Mouse (Mus musculus) heart, embryonic 10.5 days (tissue): ENCODE data around the gene Cnot3. TPM values are rescaled to one million over a fixed set of nuclear protein-coding genes. Genes with fewer than 3 reads are reported as not detected.

ENCODE experiments used
- DNase-seq: peaks from one replicate; pipeline ENCODE4 v3.0.0-alpha.2; 2017; ENCODE audit warnings: low spot score
- H3K27ac ChIP-seq: fragments of 300-500 bp; sonication (generic); 2 replicates; pipeline ENCODE4 v1.5.1; 2016; ENCODE audit warnings: mild to moderate bottlenecking
- H3K27me3 ChIP-seq: fragments of 300-500 bp; sonication (generic); 2 replicates; pipeline ENCODE4 v1.6.1; 2016; ENCODE audit warnings: mild to moderate bottlenecking; ENCODE audit not compliant: poor library complexity, insufficient read depth, severe bottlenecking
- H3K36me3 ChIP-seq: fragments of 300-500 bp; sonication (generic); 2 replicates; pipeline ENCODE4 v1.6.1; 2016; ENCODE audit warnings: mild to moderate bottlenecking, moderate library complexity
- H3K4me1 ChIP-seq: fragments of 300-500 bp; sonication (generic); 2 replicates; pipeline ENCODE4 v1.6.1; 2016; ENCODE audit warnings: mild to moderate bottlenecking
- H3K4me3 ChIP-seq: fragments of 300-500 bp; sonication (generic); 2 replicates; pipeline ENCODE4 v1.5.1; 2016; ENCODE audit warnings: mild to moderate bottlenecking, moderate library complexity
- H3K9me3 ChIP-seq: fragments of 300-500 bp; sonication (generic); 2 replicates; pipeline ENCODE4 v1.6.1; 2016; ENCODE audit warnings: mild to moderate bottlenecking, moderate library complexity
- WGBS: fragments of 180-500 bp; shearing (Covaris S2); methylation state at CpG from one replicate; pipeline ENCODE4 v1.1.7; 2016; 5-methylcytosine and 5-hydroxymethylcytosine counted together
- polyA plus RNA-seq: library from polyadenylated mRNA; unstranded; fragments of >200 nt; fragmentation: Nextera tagmentation; extraction: Ambion mirVana; gene quantifications from 2 replicates; pipeline ENCODE4 v1.2.1, GENCODE M21; 2016

The Cnot3 gene
- polyA plus RNA-seq, 1 experiment from 2014 or later = 56.4 TPM

- Histone ChIP-seq H3K36me3 (peaks cover 29% of the 10 kb centered on the region), H3K4me3 (peak within 1 kb of the TSS; percentile 87), H3K27ac (peak within 1 kb of the TSS; percentile 94), H3K4me1 (peaks cover 6% of the 10 kb centered on the region; the same call in 1 of the 2 replicates), H3K27me3 (no peaks in the 10 kb centered on the region), H3K9me3 (no peaks in the 10 kb centered on the region)
- under 1% methylated on average over 32 of the region's 32 CpGs for WGBS
- peak; percentile 96 for DNase-seq
These were observed 27.6 kb upstream of the Cnot3 start, which contains the start of gene Ndufa3 for GRCm38 (mm10) chr7:3617242-3617995. Gene Ndufa3, plus strand, starts transcription at chr7:3617373.

DNA sequence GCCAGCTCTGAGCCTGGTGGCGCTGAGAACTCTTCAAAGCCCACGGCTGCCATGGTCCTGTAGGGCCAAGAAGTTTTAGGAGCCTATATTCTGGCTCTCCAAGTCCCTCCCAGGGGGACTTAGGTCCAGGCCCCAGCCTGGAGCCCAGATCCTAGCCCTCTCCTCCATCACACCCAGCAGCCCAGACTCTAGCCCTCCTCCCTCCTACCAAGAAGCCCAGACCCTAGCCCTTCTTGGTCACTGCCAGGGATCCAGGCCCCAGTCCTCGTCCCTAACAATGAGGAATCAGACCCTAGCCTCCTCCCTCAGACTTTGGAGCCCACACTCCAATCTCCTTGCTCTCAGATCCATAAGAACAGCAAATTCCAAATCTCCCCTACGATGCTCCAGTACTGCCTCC, 16.0 kb upstream of the Cnot3 start:
- H3K27ac ChIP-seq = peak overlapping the region; percentile 91
- whole genome bisulfite sequencing = 28% methylated on average over 4 of the region's 4 CpGs
- no peak for DNase-seq
- no peaks in the 10 kb centered on the region for H3K9me3 ChIP-seq
- H3K4me1 ChIP-seq = peaks cover 18% of the 10 kb centered on the region
- no peaks in the 10 kb centered on the region for H3K27me3 ChIP-seq
- H3K36me3 ChIP-seq = peaks cover 47% of the 10 kb centered on the region
- peak overlapping the region; percentile 78 for H3K4me3 ChIP-seq

DNA sequence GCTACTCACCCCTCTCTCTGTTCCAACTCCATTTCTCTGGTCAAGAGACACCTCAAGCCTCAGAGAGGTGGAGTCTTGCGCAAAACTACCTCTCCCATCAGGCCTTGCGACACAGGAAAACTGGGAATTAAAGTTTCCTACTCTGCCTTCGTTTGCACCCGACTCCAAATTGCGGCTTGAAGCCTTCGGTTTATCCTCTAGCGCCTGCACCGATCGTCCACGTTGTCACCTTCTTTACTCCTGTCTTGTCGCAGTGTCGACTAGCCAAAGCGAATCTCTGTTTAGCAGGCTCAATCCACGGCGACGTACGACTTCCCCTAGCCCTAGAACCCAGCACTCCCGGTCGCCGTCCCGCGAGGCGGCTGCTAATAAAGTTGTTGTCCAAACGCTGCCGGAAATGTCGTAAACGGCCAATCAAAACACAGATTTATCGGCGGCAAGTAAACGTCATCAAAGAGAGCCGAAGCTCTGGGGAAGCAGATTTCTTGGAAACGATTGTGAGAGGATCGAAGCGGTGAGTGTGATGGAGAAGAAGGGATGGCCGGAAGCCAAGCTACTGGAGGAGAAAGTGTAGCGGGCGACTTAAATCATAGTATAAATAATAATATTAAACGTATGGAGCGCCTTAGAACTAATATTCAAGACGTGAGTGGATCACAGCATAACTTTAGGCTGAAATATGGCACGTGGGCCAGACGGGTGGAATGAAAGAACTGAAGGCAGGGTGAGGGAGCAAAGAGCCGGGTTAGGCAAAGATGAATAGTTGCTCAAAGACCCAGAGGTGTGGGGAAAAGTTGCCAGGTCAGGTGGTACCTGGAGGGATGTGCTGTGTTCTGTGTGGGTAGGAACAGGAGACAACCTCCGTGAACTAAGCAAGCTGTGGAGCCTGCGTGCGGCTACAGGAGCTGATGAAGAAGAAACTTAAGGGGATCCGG, 15.3 kb upstream of the Cnot3 start, which contains the start of the genes Tfpt and Prpf31:
Gene Tfpt (minus strand): TSS at position 387 of the 935 bp plus-strand sequence.
Gene Prpf31 (plus strand): TSS at position 443 of the 935 bp plus-strand sequence.
- Histone ChIP-seq H3K27me3 (no peaks in the 10 kb centered on the region), H3K27ac (peak within 1 kb of the TSS; percentile 91), H3K4me1 (peaks cover 18% of the 10 kb centered on the region), H3K9me3 (no peaks in the 10 kb centered on the region), H3K36me3 (peaks cover 47% of the 10 kb centered on the region), H3K4me3 (peak within 1 kb of the TSS; percentile 78)
- 1% methylated on average over 47 of the region's 47 CpGs for WGBS
- peak; percentile 96 for DNase-seq

DNA sequence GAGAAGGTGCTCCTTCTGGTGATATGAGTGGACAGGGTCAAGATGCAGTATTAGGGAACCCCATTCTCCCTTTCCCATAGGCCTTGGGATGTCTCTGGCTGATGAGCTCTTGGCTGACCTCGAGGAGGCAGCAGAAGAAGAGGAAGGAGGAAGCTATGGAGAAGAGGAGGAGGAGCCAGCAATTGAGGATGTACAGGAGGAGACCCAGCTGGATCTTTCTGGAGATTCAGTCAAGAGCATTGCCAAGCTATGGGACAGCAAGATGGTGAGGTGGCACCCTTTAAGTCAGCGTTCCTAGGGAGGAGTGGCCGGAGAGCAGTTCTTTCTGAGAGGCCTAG, 14.6 kb upstream of the Cnot3 start:
- 47% methylated on average over 3 of the region's 3 CpGs for WGBS
- Histone ChIP-seq H3K4me1 (peaks cover 18% of the 10 kb centered on the region), H3K4me3 (peak overlapping the region; percentile 78), H3K27me3 (no peaks in the 10 kb centered on the region), H3K36me3 (peaks cover 50% of the 10 kb centered on the region), H3K27ac (peak overlapping the region; percentile 91), H3K9me3 (no peaks in the 10 kb centered on the region)
- no peak for DNase-seq

GRCm38 (mm10) chr7:3643412-3643811, 1.7 kb upstream of the Cnot3 start:
- no peaks in the 10 kb centered on the region for H3K27me3 ChIP-seq
- H3K4me3 ChIP-seq = no peak overlapping the region
- no peak overlapping the region for H3K27ac ChIP-seq
- peaks cover 22% of the 10 kb centered on the region for H3K4me1 ChIP-seq
- peaks cover 39% of the 10 kb centered on the region for H3K36me3 ChIP-seq
- DNase-seq = no peak
- 65% methylated on average over 5 of the region's 5 CpGs for WGBS
- H3K9me3 ChIP-seq = no peaks in the 10 kb centered on the region

GRCm38 (mm10) chr7:3643843-3644242, 1.2 kb upstream of the Cnot3 start:
- Histone ChIP-seq H3K36me3 (peaks cover 36% of the 10 kb centered on the region), H3K9me3 (no peaks in the 10 kb centered on the region), H3K27me3 (no peaks in the 10 kb centered on the region), H3K4me3 (peak overlapping the region; percentile 98), H3K4me1 (peaks cover 23% of the 10 kb centered on the region), H3K27ac (0 out of 2 replicates have a peak overlapping the region, but pooled peaks have one; percentile 2)
- 24% methylated on average over 9 of the region's 9 CpGs for WGBS
- no peak for DNase-seq

GRCm38 (mm10) chr7:3644348-3644671, 758 bp upstream of the Cnot3 start:
- Histone ChIP-seq H3K27me3 (no peaks in the 10 kb centered on the region), H3K27ac (peak overlapping the region; percentile 98; the same call in 1 of the 2 replicates), H3K36me3 (peaks cover 35% of the 10 kb centered on the region), H3K9me3 (no peaks in the 10 kb centered on the region), H3K4me1 (peaks cover 26% of the 10 kb centered on the region), H3K4me3 (peak overlapping the region; percentile 98)
- DNase-seq = no peak
- under 1% methylated on average over 11 of the region's 11 CpGs for WGBS

DNA sequence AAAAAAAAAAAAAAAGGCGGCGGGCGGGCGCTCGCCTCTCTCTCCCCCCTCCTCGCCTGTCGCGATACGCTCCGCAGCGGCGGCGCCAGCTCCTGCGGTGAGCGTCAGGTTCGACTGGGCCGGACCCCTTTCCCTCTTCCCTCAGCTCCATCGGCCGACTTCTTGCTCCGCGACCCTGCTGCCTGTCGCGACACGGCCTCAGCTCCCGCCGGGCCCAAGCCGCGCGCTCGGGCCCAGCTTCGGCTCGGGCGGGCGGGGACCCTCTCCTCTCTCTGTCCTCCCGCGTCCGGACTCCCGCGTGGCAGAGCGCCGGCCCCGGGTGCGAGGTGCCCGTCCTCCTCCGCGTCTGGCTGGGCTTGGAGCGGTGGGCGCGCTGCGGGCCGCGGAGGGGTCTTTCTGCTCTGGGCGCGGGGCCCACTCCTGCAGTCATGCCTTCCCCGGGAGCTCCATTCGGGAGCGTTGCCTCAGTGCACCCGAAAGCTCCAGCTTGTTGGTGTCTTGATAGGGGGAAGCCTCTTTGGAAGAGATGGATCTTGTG, 489 bp downstream of the Cnot3 start:
- peaks cover 33% of the 10 kb centered on the region for H3K36me3 ChIP-seq
- peaks cover 29% of the 10 kb centered on the region for H3K4me1 ChIP-seq
- no peaks in the 10 kb centered on the region for H3K9me3 ChIP-seq
- under 1% methylated on average over 45 of the region's 58 CpGs for WGBS
- peak overlapping the region; percentile 98 for H3K4me3 ChIP-seq
- no peak for DNase-seq
- no peaks in the 10 kb centered on the region for H3K27me3 ChIP-seq
- H3K27ac ChIP-seq = peak overlapping the region; percentile 98

GRCm38 (mm10) chr7:3646188-3646587, 1.1 kb downstream of the Cnot3 start:
- Histone ChIP-seq H3K9me3 (no peaks in the 10 kb centered on the region), H3K27ac (peak overlapping the region; percentile 98), H3K27me3 (no peaks in the 10 kb centered on the region), H3K36me3 (peaks cover 33% of the 10 kb centered on the region), H3K4me1 (peaks cover 29% of the 10 kb centered on the region), H3K4me3 (peak overlapping the region; percentile 98)
- DNase-seq = no peak
- 21% methylated on average over 9 of the region's 9 CpGs for WGBS

GRCm38 (mm10) chr7:3646641-3647040, 1.6 kb downstream of the Cnot3 start:
- no peak for DNase-seq
- Histone ChIP-seq H3K27ac (peak overlapping the region; percentile 98; the same call in 1 of the 2 replicates), H3K9me3 (no peaks in the 10 kb centered on the region), H3K27me3 (no peaks in the 10 kb centered on the region), H3K36me3 (peaks cover 33% of the 10 kb centered on the region), H3K4me3 (peak overlapping the region; percentile 98), H3K4me1 (peaks cover 29% of the 10 kb centered on the region)
- 62% methylated on average over 4 of the region's 4 CpGs for WGBS

GRCm38 (mm10) chr7:3656966-3657365, 11.9 kb downstream of the Cnot3 start:
- H3K36me3 ChIP-seq = peaks cover 100% of the 10 kb centered on the region
- no peak overlapping the region for H3K27ac ChIP-seq
- DNase-seq = no peak
- 79% methylated on average over 4 of the region's 4 CpGs for WGBS
- no peak overlapping the region for H3K4me3 ChIP-seq
- no peaks in the 10 kb centered on the region for H3K9me3 ChIP-seq
- H3K4me1 ChIP-seq = peaks cover 6% of the 10 kb centered on the region; the same call in 1 of the 2 replicates
- H3K27me3 ChIP-seq = no peaks in the 10 kb centered on the region

GRCm38 (mm10) chr7:3658578-3658977, 13.5 kb downstream of the Cnot3 start:
- DNase-seq = no peak
- no peaks in the 10 kb centered on the region for H3K9me3 ChIP-seq
- 92% methylated on average over 14 of the region's 14 CpGs for WGBS
- no peak overlapping the region for H3K27ac ChIP-seq
- H3K27me3 ChIP-seq = no peaks in the 10 kb centered on the region
- H3K4me1 ChIP-seq = peaks cover 7% of the 10 kb centered on the region
- H3K36me3 ChIP-seq = peaks cover 99% of the 10 kb centered on the region
- H3K4me3 ChIP-seq = no peak overlapping the region
